15 mouse cellular contexts compared by ENCODE assay signal in the genomic region with DNA sequence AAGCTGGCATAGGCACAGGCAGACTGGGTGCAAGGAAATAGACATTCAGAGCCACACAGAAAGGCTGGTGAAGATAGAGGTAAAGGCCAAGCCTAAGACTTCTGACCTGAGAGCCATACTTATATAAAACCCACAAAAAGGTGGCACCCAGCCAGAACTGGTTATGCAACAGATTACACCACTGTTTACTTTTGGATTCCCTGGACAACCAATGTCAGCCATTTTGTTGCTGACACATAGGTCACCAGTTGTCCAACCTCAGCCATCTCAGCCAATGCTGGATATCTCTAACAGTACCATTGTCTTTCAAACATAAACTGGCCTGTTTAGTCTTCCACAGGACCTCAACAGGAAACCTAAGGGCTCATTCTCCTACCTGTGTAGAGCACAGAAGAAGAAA. TPM values are rescaled to one million over a fixed set of nuclear protein-coding genes. Genes with fewer than 3 reads are reported as not detected.
DNase-seq lines count a peak whose midpoint lies in the region; ATAC-seq and TF ChIP-seq lines count a peak whose summit lies in the region.
"Had no signal": no experiment of that assay in that cellular context is flagged by ENCODE, and none has a peak within 500 bp of the region (broad histone marks: within the 10 kb centered on the region; RNA-seq: fewer than 3 reads in every experiment).

No protein-coding gene starts in this region.

- TF ChIP-seq EP300 in lung, postnatal 0 days (IDR thresholded peaks at IDR 0.05): no peak

- H3K4me1 ChIP-seq in lung, postnatal 0 days (ENCODE audit: insufficient read depth, low read depth, low read length): no peaks in the 10 kb centered on the region
- H3K4me1 ChIP-seq: forebrain, embryonic 15.5 days; limb, embryonic 13.5 days had no signal

- no peaks in the 10 kb centered on the region for H3K9me3 ChIP-seq in lung, postnatal 0 days (ENCODE audit: low read length)
- H3K9me3 ChIP-seq: forebrain, embryonic 15.5 days; limb, embryonic 13.5 days had no signal

- H3K4me2 ChIP-seq in lung, postnatal 0 days (replicated peaks; ENCODE audit: low read depth, low read length): no peak overlapping the region
- H3K4me2 ChIP-seq: forebrain, embryonic 15.5 days; hindbrain, embryonic 14.5 days; limb, embryonic 13.5 days had no signal

- no peak overlapping the region for H3K27ac ChIP-seq in lung, postnatal 0 days (ENCODE audit: low read length)
- H3K27ac ChIP-seq: forebrain, embryonic 15.5 days; heart, adult 2 months; hindbrain, embryonic 14.5 days; limb, embryonic 13.5 days had no signal

- H3K4me3 ChIP-seq in C2C12 (ENCODE audit: insufficient read depth, poor library complexity, severe bottlenecking): no peak overlapping the region
- H3K4me3 ChIP-seq in lung, postnatal 0 days (ENCODE audit: low read depth, low read length): no peak overlapping the region
- H3K4me3 ChIP-seq: forebrain, embryonic 15.5 days; heart, adult 2 months; limb, embryonic 13.5 days had no signal

- no peak for TF ChIP-seq CTCF in C2C12 (IDR thresholded peaks at IDR 0.05; ENCODE audit: control insufficient read depth, insufficient read depth, insufficient read length)
- TF ChIP-seq CTCF in lung, postnatal 0 days (IDR thresholded peaks at IDR 0.05): no peak

- H3K9ac ChIP-seq in lung, postnatal 0 days (replicated peaks; ENCODE audit: low read depth): no peak overlapping the region
- H3K9ac ChIP-seq: forebrain, embryonic 15.5 days; hindbrain, embryonic 14.5 days; limb, embryonic 13.5 days had no signal

- no peaks in the 10 kb centered on the region for H3K36me3 ChIP-seq in C2C12 (ENCODE audit: control insufficient read depth, insufficient read depth)
- no peaks in the 10 kb centered on the region for H3K36me3 ChIP-seq in lung, postnatal 0 days (ENCODE audit: insufficient read depth, low read length)
- H3K36me3 ChIP-seq: forebrain, embryonic 15.5 days; limb, embryonic 13.5 days had no signal

- ATAC-seq in lung, postnatal 0 days: no peak
- no peak for ATAC-seq in inflammation-experienced regulatory T-cells, adult 6 months
- ATAC-seq: forebrain, embryonic 15.5 days had no signal

- no peak overlapping the region for H3ac ChIP-seq in C2C12 (ENCODE audit: control insufficient read depth, insufficient read length, low read depth)

- no peaks in the 10 kb centered on the region for H3K79me2 ChIP-seq in C2C12 (ENCODE audit: control insufficient read depth, insufficient read depth)

- no peaks in the 10 kb centered on the region for H3K27me3 ChIP-seq in C2C12 (ENCODE audit: control insufficient read depth, insufficient read depth, insufficient read length)
- no peaks in the 10 kb centered on the region for H3K27me3 ChIP-seq in lung, postnatal 0 days (replicated peaks; ENCODE audit: insufficient read depth, low read length)
- H3K27me3 ChIP-seq: forebrain, embryonic 15.5 days; limb, embryonic 13.5 days had no signal

- DNase-seq in kidney, adult 9 months: peak; percentile 27
- DNase-seq in kidney, postnatal 4 days: no peak
- DNase-seq in 3T3-L1 (ENCODE audit: low read depth, low spot score): peak; percentile 84
- peak; percentile 22 for DNase-seq in lung, postnatal 0 days (ENCODE audit: low spot score)
- no peak for DNase-seq in layer of hippocampus, adult 11-12 months (ENCODE audit: low spot score)
- DNase-seq: cerebellum, adult 9-11 months; embryo, embryonic 11 days; heart, adult 2 months; kidney, adult 18-20 months; midbrain, embryonic 14.5 days had no signal

- no peaks in the 10 kb centered on the region for H3K79me3 ChIP-seq in C2C12 (ENCODE audit: low read depth)

TF ChIP-seq in C2C12, 6 proteins besides CTCF, POLR2A, EP300 and RAD21:
- TF ChIP-seq MAX (IDR thresholded peaks at IDR 0.05) (no peak), CEBPB (IDR thresholded peaks at IDR 0.05; ENCODE audit: low read depth) (peak; percentile 65)

RNA-seq across cellular contexts. Expression of gene Opcml, which starts 11.8 kb away (rescaled TPM):
- 0.06 TPM for polyA plus RNA-seq in C2C12 (2012; fragmentation: generic; extraction: Trizol)
- 2.5 and 3.7 TPM in 2 replicates for polyA plus RNA-seq in lung, postnatal 0 days (2015; fragmentation: Nextera tagmentation; extraction: Ambion mirVana)
- under 1 TPM in 1 of 3 experiments, not detected in 2; 0.12 TPM for polyA plus RNA-seq in inflammation-experienced regulatory T-cells, adult 6 months (2017; shearing (Covaris generic))

Comparison
In these comparisons a context has a peak if more than half of its experiments do, and no peak if none do; other contexts are left out.
1. DNase-seq: peak in kidney, adult 9 months (single experiment), 3T3-L1 (single experiment) and lung, postnatal 0 days (single experiment); none in kidney, postnatal 4 days (0 of 2) and layer of hippocampus, adult 11-12 months (single experiment).